Mouse (Mus musculus) macrophage (primary cell): ENCODE results near the gene Gm49392. TPM values are rescaled to one million over a fixed set of nuclear protein-coding genes. Genes with fewer than 3 reads are reported as not detected.
"Not testable (repeated sequence)": the region's sequence is repeated elsewhere in the genome, so short reads cannot be mapped to it uniquely, and the experiment has no call there.

Experiments used
- H3K27ac ChIP-seq: fragments of 350-480 bp; formaldehyde crosslinking; 2 replicates; pipeline ENCODE4 v1.9.0; 2021
- H3K36me3 ChIP-seq: fragments of 350-480 bp; formaldehyde crosslinking; 2 replicates; pipeline ENCODE4 v1.9.0; 2021; ENCODE audit errors: inconsistent target
- H3K4me3 ChIP-seq: fragments of 350-480 bp; formaldehyde crosslinking; 2 replicates; pipeline ENCODE4 v1.9.0; 2021; ENCODE audit errors: inconsistent target
- H3K79me2 ChIP-seq: fragments of 350-480 bp; formaldehyde crosslinking; 2 replicates; pipeline ENCODE4 v1.9.0; 2021; ENCODE audit errors: inconsistent target
- WGBS: methylation state at CpG from one replicate; pipeline ENCODE4 v1.1.7; 2026; ENCODE audit warnings: inconsistent platforms; ENCODE audit not compliant: missing documents; 5-methylcytosine and 5-hydroxymethylcytosine counted together
- polyA plus RNA-seq: library from polyadenylated mRNA; stranded (reverse); fragments of 250-400 nt; gene quantifications from 3 replicates; pipeline ENCODE4 v1.2.4, GENCODE M21; 2018; ENCODE audit warnings: inconsistent platforms
- total RNA-seq, 78 experiments: library from RNA; depleted of rRNA; stranded (reverse); fragments of 250-400 nt; gene quantifications; 1 replicate in 9 of 78; 2 replicates in 24 of 78; 3 replicates in 43 of 78; 4 replicates in 2 of 78; pipeline ENCODE4 v1.2.4; 2018; ENCODE audit warnings: inconsistent platforms in 56 of 78

The Gm49392 gene
- 1 to 10 TPM in 13 of 26 experiments, under 1 TPM in 3, not detected in 10; 0.59 to 3.3 (median 1.7) TPM for total RNA-seq (2018; cell fraction: chromatin; rRNA removed)
- total RNA-seq (2018; cell fraction: cytosol; rRNA removed) = 1 to 10 TPM in 19 of 26 experiments, under 1 TPM in 6, not detected in 1; 0.29 to 3.6 (median 1.7) TPM
- 1 to 10 TPM in 15 of 26 experiments, under 1 TPM in 2, not detected in 9; 0.33 to 5.8 (median 1.7) TPM for total RNA-seq (2018; cell fraction: nucleus; rRNA removed)
- polyA plus RNA-seq = 3.2 to 7.5 TPM in 2 of 3 replicates, not detected in the other

DNA sequence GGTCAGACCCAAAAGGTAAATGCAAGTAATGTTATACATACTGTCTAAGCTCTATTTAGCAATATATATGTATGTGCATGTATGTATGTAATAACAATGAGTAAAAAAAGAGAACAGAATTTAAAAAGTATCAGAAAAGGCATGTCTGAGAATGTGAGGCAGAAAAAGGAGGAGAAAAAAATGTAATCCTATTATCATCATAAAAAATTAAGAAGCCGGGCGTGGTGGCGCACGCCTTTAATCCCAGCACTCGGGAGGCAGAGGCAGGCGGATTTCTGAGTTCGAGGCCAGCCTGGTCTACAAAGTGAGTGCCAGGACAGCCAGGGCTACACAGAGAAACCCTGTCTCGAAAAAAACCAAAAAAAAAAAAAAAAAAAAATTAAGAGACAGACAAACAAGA, at the start of gene Gm49392:
Gene Gm49392, minus strand, starts transcription at position 101 of the 400 bp plus-strand sequence.
- H3K4me3 ChIP-seq = peak within 1 kb of the TSS; percentile 10; the same call in 1 of the 2 replicates
- H3K27ac ChIP-seq = peak within 1 kb of the TSS; percentile 45
- WGBS = no CpG with 5 or more reads among the region's 8 CpGs

DNA sequence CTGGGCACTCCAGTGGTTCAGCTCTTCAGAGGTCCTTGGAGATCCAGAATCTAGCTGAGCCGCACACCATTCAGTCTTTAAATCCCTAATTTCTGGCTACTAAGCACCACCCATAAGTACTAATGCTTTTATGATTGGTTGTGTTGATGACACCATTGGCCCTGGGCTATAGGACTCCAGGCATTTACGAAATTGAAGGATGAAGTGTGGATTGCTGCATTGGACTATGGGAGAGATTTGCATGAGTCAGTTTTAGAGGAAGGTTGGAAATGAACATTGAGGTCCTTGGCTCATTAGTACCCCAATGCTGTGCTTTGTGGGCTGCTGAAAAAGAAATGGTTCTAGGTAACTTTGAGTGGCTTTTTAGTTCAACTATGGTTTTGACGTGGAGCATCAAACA, 45.2 kb upstream of the Gm49392 start, which contains the start of gene Tpbpa:
Gene Tpbpa, minus strand, starts transcription at position 101 of the 400 bp plus-strand sequence.
- WGBS = 85% methylated on average over 3 of the region's 3 CpGs
- not testable (repeated sequence) for H3K4me3 ChIP-seq, H3K36me3 ChIP-seq, H3K27ac ChIP-seq, H3K79me2 ChIP-seq

More for the DNA sequence above, at the start of gene Gm49392:
- not testable (repeated sequence) for H3K36me3 ChIP-seq
- H3K79me2 ChIP-seq = peaks cover 18% of the 10 kb centered on the region; the same call in 1 of the 2 replicates

DNA sequence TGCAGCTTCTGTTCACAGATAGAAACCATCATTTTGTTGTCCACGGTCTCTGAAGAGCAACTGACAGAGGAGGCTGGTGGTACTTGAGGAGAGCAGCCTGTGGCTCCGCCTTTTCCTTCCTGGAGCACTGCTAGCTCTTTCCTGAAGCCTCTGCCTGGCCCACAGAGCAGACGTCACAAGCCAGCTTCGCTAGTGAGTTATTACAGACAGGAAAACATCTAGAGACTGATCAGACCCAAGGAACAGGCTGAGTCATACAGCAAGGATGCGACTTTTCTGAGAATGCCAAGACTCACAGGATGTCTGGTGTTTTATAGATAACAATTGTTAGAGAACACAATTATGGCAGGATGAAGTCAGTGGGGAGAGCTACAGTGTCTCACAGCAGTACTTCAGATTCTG, 39.8 kb upstream of the Gm49392 start, which contains the start of the genes Gm49391 and Ctla2a:
Gene Gm49391, minus strand, starts transcription at position 72 of the 402 bp plus-strand sequence.
Gene Ctla2a, minus strand, starts transcription at position 126 of the 402 bp plus-strand sequence.
- H3K36me3 ChIP-seq = no peaks in the 10 kb centered on the region
- no peaks in the 10 kb centered on the region for H3K79me2 ChIP-seq
- no peak within 1 kb of the TSS for H3K27ac ChIP-seq
- H3K4me3 ChIP-seq = no peak within 1 kb of the TSS
- WGBS = 3% methylated on average over 5 of the region's 5 CpGs

DNA sequence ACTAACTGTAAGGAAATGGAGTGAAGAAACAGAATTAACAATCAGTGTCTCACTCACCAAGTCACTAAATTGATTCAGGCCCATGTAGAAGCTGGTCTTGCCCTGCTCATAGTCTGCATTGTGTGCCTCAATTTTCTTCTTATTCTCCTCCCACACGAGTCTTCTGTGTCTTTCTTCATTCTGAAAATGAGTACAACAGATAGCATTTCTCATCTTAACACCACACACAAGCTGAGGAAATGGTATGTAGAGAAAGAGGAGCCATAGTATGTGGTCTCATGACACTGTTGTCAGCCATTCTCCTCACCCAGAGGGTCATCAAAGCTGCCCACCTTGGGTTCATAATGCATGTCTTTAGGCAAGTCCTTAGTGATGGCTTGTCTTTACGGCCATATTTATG, 38.8 kb upstream of the Gm49392 start, which contains the start of gene Gm49393:
Gene Gm49393, minus strand, starts transcription at position 101 of the 400 bp plus-strand sequence.
- not testable (repeated sequence) for H3K27ac ChIP-seq, H3K36me3 ChIP-seq, H3K79me2 ChIP-seq, H3K4me3 ChIP-seq
- 75% methylated on average over 2 of the region's 2 CpGs for WGBS

DNA sequence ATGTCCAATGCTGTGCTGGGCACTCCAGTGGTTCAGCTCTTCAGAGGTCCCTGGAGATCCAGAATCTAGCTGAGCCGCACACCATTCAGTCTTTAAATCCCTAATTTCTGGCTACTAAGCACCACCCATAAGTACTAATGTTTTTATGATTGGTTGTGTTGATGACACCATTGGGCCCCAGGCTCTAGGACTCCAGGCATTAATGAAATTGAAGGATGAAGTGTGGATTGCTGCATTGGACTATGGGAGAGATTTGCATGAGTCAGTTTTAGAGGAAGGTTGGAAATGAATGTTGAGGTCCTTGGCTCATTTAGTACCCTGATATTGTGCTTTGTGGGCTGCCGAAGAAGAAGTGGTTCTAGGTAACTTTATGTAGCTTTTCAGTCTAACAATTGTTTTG, 8.1 kb upstream of the Gm49392 start, which contains the start of gene Tpbpb:
Gene Tpbpb, minus strand, starts transcription at position 101 of the 400 bp plus-strand sequence.
- H3K27ac ChIP-seq, H3K36me3 ChIP-seq, H3K4me3 ChIP-seq, H3K79me2 ChIP-seq: not testable (repeated sequence)
- WGBS = 52% methylated on average over 2 of the region's 2 CpGs

DNA sequence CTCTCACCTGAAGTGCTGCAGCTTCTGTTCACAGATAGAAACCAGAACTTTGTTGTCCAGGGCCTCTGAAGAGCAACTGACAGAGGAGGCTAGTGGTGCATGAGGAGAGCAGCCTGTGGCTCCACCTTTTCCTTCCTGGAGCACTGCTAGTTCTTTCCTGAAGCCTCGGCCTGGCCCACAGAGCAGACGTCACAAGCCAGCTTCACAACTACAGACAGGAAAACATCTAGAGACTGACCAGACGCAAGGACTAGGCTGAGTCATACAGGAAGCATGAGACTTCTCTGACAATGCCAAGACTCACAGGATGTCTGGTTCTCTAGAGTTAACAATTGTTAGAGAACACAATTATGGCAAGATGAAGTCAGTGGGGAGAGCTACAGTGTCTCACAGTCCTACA, 634 bp upstream of the Gm49392 start, which contains the start of gene Ctla2b:
Gene Ctla2b, minus strand, starts transcription at position 120 of the 400 bp plus-strand sequence.
- 0% methylated on average over 3 of the region's 3 CpGs for WGBS
- peak within 1 kb of the TSS; percentile 45 for H3K27ac ChIP-seq
- H3K36me3 ChIP-seq = no peaks in the 10 kb centered on the region
- H3K79me2 ChIP-seq = peaks cover 18% of the 10 kb centered on the region; the same call in 1 of the 2 replicates
- peak within 1 kb of the TSS; percentile 10; the same call in 1 of the 2 replicates for H3K4me3 ChIP-seq

DNA sequence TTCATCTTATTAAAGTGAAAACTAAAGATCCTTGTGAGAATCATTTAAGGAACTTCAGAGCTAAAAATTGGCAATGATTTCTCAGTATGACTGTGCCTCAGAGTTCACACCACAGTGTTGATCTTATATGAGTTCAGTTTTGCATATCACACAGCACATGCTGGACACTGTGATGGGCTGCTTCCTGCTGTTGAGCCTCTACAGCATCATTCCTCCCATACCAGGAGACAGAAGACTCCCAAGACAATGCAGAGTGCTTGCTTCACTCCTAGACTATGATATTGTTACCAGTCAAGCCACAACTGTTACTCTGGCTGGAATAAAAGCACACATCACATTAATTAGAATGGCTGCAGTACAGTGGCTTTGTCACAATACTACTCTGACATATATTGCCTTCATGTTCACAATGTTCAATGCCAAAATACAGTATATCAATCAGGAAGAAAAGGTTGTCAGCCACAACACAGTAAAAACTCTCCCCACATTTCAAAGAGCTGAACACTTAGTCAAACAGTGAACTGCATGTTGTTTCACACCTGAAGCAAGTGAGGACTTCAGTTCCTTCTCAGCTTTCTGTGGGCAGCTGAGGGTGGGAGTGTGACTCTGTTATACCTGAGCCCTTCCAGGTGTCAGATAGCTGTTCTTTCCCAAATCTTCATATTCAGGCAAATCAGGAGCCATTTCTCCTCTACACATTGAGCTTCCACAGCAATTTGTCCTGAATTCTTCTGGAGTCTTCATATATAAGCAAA, 1.1 kb downstream of the Gm49392 start:
- Histone ChIP-seq H3K4me3 (no peak overlapping the region), H3K79me2 (peaks cover 18% of the 10 kb centered on the region; the same call in 1 of the 2 replicates), H3K27ac (no peak overlapping the region), H3K36me3 (no peaks in the 10 kb centered on the region)

DNA sequence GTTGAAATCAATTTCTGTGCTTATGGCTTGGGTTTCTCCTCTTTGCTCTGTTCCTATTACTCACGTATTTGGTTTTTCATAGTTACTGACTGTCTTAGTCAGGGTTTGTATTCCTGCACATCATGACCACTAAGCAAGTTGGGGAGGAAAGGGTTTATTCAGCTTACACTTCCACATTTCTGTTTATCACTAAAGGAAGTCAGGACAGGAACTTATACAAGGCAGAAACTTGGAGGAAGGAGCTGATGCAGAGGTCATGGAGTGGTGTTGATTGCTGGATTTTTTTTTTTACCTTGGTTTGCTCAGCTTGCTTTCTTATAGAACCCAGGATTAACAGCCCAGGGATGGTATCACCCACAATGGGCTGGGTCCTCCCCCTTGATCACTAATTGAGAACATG, 4.4 kb downstream of the Gm49392 start:
- 29% methylated on average over 1 of the region's 1 CpGs for WGBS
- Histone ChIP-seq H3K79me2 (peaks cover 18% of the 10 kb centered on the region; the same call in 1 of the 2 replicates), H3K4me3 (no peak overlapping the region), H3K27ac (peak overlapping the region; percentile 89), H3K36me3 (no peaks in the 10 kb centered on the region)

DNA sequence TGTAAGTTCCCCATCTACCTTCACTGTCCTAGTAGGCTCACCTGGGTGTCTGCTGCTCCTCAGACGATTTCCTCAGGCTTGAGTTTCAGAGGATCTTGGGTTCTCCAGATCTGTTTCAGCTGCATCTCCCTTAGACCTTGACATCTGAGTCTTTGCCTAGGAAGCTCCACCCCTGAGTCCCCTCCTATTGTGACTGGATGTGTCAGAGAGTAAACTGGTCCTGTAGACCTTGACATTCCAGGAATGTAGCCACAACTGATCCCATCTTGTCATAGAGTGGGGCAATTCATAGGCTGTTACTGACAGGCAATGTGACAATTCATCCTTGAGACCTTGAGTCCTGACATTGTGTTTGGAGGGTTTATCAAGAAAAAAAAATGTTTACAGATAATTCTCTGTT, 32.4 kb downstream of the Gm49392 start, which contains the start of gene 4930486L24Rik:
Gene 4930486L24Rik, minus strand, starts transcription at position 195 of the 400 bp plus-strand sequence.
- Histone ChIP-seq H3K36me3 (no peaks in the 10 kb centered on the region), H3K27ac (no peak within 1 kb of the TSS), H3K4me3 (no peak within 1 kb of the TSS), H3K79me2 (no peaks in the 10 kb centered on the region)
- 79% methylated on average over 1 of the region's 1 CpGs for WGBS

DNA sequence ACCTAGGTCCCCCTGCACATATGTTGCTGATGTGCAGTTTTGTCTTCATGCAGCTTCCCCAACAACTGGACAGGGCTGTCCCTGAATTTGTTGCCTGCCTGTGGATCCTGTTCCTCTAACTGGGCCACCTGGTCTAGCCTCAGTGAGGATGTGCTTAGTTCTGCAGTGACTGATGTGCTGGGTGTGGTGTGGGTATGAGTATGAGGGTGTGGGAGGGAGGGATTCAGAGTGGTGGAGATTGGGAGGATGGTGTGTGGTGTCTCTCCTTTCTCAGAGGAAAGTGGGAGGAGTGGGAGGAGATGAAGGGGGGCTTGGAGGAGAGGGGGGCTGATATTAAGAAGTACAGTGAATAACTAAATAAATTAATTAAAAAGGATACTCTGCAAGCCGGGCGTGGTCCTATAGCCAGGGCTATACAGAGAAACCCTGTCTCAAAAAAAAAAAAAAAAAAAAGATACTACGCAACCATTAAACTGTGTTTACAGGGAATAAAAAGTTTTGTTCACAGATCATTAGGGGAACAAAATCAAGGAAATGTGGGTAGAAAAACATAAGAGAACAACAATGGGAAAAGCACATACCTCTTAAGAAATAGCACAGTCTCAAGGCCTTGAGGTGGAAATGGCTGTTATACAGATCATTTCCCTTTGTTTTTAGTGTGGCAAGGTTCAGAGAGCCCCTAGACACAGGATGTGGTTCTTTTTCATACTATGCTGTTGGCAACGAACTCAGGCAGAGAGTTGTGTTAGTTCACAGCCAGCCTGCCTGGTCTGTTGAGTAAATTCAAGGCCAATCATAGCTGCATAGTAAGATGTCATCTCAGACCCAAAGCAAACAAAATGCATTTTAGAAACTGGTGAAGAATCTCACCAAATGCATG, 48.2 kb downstream of the Gm49392 start:
- Histone ChIP-seq H3K27ac (no peak overlapping the region), H3K4me3 (no peak overlapping the region), H3K36me3 (no peaks in the 10 kb centered on the region), H3K79me2 (no peaks in the 10 kb centered on the region)
- 63% methylated on average over 3 of the region's 4 CpGs for WGBS

DNA sequence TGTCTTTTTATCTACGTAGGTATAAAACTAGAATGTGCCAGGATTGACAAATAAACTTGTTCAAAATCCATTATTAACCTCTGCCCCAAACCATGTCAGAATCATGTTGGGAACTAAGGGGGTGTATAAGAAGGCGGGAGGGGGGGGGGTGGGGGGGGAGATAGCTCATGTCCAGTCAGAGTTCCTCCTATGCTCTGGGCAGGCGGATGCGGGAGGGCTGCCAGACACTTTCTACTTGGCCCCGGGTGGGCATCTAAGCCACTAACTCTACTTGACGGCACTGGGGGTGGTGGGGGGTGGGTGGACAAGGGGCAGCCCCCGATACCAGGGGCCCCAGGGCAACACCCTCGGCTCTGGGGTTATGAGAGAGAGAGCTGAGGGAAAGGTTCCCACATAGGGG, 53.5 kb downstream of the Gm49392 start:
- 86% methylated on average over 3 of the region's 8 CpGs for WGBS
- Histone ChIP-seq H3K36me3 (no peaks in the 10 kb centered on the region), H3K27ac (no peak overlapping the region), H3K4me3 (no peak overlapping the region), H3K79me2 (no peaks in the 10 kb centered on the region)

DNA sequence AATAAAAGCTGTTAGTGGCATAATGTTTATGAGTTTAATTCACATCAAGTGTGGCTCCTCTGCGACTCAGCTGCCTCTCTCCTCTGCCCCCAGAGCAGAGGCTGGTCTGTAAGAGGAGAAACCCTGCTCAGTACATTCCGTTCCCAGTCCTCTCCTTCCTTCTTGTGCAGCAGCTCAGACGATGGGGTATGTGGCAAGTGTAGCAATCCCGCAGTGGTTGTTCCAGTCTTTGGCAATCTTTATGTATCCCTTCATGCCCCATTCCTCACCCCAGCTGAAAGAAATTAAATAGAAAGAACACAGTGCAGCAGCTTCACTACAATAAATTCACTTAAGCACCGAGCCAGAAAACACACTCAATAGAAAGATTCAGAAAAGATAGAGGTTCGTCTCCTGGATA, 54.0 kb downstream of the Gm49392 start:
- Histone ChIP-seq H3K4me3 (no peak overlapping the region), H3K27ac (no peak overlapping the region), H3K79me2 (no peaks in the 10 kb centered on the region), H3K36me3 (no peaks in the 10 kb centered on the region)
- WGBS = 87% methylated on average over 5 of the region's 6 CpGs

DNA sequence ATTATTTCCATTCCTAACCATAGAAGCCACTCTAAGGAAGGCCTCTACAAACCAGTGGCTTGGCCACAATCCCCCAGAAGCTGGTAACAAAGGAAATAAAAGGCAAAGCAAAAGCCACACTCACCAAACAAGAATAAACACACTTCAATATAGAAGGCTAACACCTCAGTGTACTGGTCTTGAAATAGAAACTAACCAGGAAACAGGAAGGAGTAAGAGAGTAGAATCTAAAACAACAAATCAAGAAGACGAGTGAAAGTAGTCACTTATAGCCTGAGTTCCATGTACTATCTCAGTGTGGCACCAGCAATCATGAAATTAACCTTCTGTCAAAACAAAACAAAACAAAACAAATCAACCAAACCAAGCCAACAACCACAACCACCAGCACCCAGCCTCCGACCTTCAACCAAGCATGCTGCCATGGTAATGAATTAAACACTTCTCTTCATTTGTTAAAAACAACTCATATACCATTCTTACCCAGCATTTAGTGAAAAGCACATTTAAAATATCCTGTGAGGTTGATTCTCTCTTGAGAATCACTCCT, 57.3 kb downstream of the Gm49392 start:
- Histone ChIP-seq H3K4me3 (no peak overlapping the region), H3K79me2 (no peaks in the 10 kb centered on the region), H3K36me3 (no peaks in the 10 kb centered on the region), H3K27ac (peak overlapping the region; percentile 62)
- 70% methylated on average over 2 of the region's 2 CpGs for WGBS

DNA sequence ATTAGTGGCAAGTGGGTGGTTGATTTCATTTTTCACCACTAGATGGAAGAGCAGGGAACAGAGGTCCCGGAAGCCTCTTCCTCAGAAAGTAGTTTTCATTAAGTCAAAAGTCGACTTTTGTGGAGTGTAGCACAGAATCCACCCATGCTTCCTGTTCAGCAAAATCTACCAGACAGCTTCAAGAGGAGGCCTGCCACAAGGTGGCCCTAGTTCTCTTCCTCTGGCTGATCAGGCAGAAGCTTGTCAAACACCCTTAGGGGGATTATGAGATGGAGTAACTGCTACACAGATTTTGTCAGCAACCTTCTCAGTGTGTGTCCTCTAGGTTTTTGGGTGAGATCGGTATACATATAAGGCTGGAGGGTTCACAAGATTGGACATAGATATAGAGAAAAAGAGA, 70.6 kb downstream of the Gm49392 start:
- H3K79me2 ChIP-seq = no peaks in the 10 kb centered on the region
- no peaks in the 10 kb centered on the region for H3K36me3 ChIP-seq
- no peak overlapping the region for H3K4me3 ChIP-seq
- H3K27ac ChIP-seq = no peak overlapping the region
- 33% methylated on average over 3 of the region's 3 CpGs for WGBS
